Mouse (Mus musculus) MEL (cell line): ENCODE measurements around the gene Tex19.2.

Experiments used
- CHD1 ChIP-seq: IDR thresholded peaks from 2 replicates; pipeline ENCODE4 v1.6.1; 2012; ENCODE audit warnings: low read depth, mild to moderate bottlenecking, inconsistent platforms, low read length, improper control_type of control experiment
- CHD2 ChIP-seq: IDR thresholded peaks from 2 replicates; pipeline ENCODE4 v1.6.1; 2011; ENCODE audit warnings: low read length, improper control_type of control experiment
- CTCF ChIP-seq, 3 experiments: IDR thresholded peaks in 2 of 3; conservative IDR thresholded peaks in 1 of 3; 2 replicates each; pipeline ENCODE4 v1.5.1; 2011 to 2012; ENCODE audit warnings: low read length in 3 of 3, low read depth in 2 of 3, mild to moderate bottlenecking in 2 of 3, improper control_type of control experiment in 1 of 3, inconsistent platforms in 1 of 3, mixed read lengths in 1 of 3, moderate library complexity in 1 of 3; ENCODE audit not compliant: control insufficient read depth in 1 of 3, insufficient read depth in 1 of 3, poor library complexity in 1 of 3, severe bottlenecking in 1 of 3
- E2F4 ChIP-seq: IDR thresholded peaks from 2 replicates; pipeline ENCODE4 v1.6.1; 2011; ENCODE audit warnings: low read depth, low read length, improper control_type of control experiment, borderline replicate concordance
- ELF1 ChIP-seq: IDR thresholded peaks from 2 replicates; pipeline ENCODE4 v1.6.1; 2014; ENCODE audit warnings: low read depth, mild to moderate bottlenecking, inconsistent platforms, low read length, improper control_type of control experiment, moderate library complexity
- MAZ ChIP-seq: IDR thresholded peaks from 2 replicates; pipeline ENCODE4 v1.6.1; 2012; ENCODE audit warnings: low read depth, mild to moderate bottlenecking, inconsistent platforms, low read length, improper control_type of control experiment
- POLR2A ChIP-seq, 2 experiments: IDR thresholded peaks; 2 replicates each; pipeline ENCODE4 v1.6.1; 2011 to 2012; ENCODE audit warnings: low read length in 2 of 2, mild to moderate bottlenecking in 2 of 2, control low read depth in 1 of 2, improper control_type of control experiment in 1 of 2, low read depth in 1 of 2, moderate library complexity in 1 of 2; ENCODE audit not compliant: control insufficient read depth in 1 of 2, insufficient read depth in 1 of 2, poor library complexity in 1 of 2
- POLR2AphosphoS2 ChIP-seq: IDR thresholded peaks from 2 replicates; pipeline ENCODE4 v1.6.1; 2011; ENCODE audit warnings: low read length, improper control_type of control experiment
- SIN3A ChIP-seq: IDR thresholded peaks from 2 replicates; pipeline ENCODE4 v1.6.1; 2012; ENCODE audit warnings: low read length, improper control_type of control experiment, inconsistent platforms
- ZC3H11A ChIP-seq: IDR thresholded peaks from 2 replicates; pipeline ENCODE4 v1.6.1; 2012; ENCODE audit warnings: low read depth, mild to moderate bottlenecking, inconsistent platforms, low read length, improper control_type of control experiment
- ZKSCAN1 ChIP-seq: IDR thresholded peaks from 2 replicates; pipeline ENCODE4 v1.6.1; 2012; ENCODE audit warnings: low read depth, mild to moderate bottlenecking, inconsistent platforms, low read length, improper control_type of control experiment, moderate library complexity

GRCm38 (mm10) chr11:121108061-121108460 lies 10.4 kb downstream of the Tex19.2 start:
- TF ChIP-seq ZKSCAN1: no peak
- no peak for TF ChIP-seq CHD2
- TF ChIP-seq CHD1: no peak
- TF ChIP-seq ZC3H11A: no peak
- no peak for TF ChIP-seq MAZ
- no peak for TF ChIP-seq CTCF (IDR thresholded peaks at IDR 0.05 in 2 of 3, conservative IDR thresholded peaks at IDR 0.05 in 1 of 3; ENCODE audit: control insufficient read depth in 1 of 3, insufficient read depth in 1 of 3, low read depth in 2 of 3, low read length in 3 of 3, poor library complexity in 1 of 3, severe bottlenecking in 1 of 3)
- no peak for TF ChIP-seq POLR2A (IDR thresholded peaks at IDR 0.05; ENCODE audit: control insufficient read depth in 1 of 2, insufficient read depth in 1 of 2, low read depth in 1 of 2, low read length in 2 of 2, poor library complexity in 1 of 2)
- no peak for TF ChIP-seq E2F4
- TF ChIP-seq POLR2AphosphoS2: no peak
- TF ChIP-seq ELF1: no peak
- TF ChIP-seq SIN3A: no peak
